Mouse (Mus musculus): ENCODE data around the gene Qpct. TPM values are rescaled to one million over a fixed set of nuclear protein-coding genes. Genes with fewer than 3 reads are reported as not detected.

The Qpct gene
- polyA plus RNA-seq (2015; fragmentation: Nextera tagmentation; extraction: Ambion mirVana): 7.3 and 8.6 TPM in 2 replicates

- Histone ChIP-seq H3K4me1 (peaks cover 8% of the 10 kb centered on the region; the same call in 1 of the 2 replicates), H3K9me3 (no peaks in the 10 kb centered on the region), H3K9ac (peak within 1 kb of the TSS; percentile 68), H3K4me3 (peak within 1 kb of the TSS; percentile 59), H3K4me2 (peak within 1 kb of the TSS; percentile 98), H3K27ac (no peak within 1 kb of the TSS), H3K36me3 (no peaks in the 10 kb centered on the region), H3K27me3 (peaks cover 28% of the 10 kb centered on the region)
- WGBS: 78% methylated on average over 4 of the region's 4 CpGs
- ATAC-seq (ENCODE audit: insufficient number of reproducible peaks, insufficient read depth, low FRiP score, low TSS enrichment, low read depth): no peak
Measured at GRCm38 (mm10) chr17:79051606-79052005, at the start of gene Qpct. TSS of gene Qpct (plus strand) at chr17:79051906.

GRCm38 (mm10) chr17:79013625-79014024 lies 38.1 kb upstream of the Qpct start:
- Histone ChIP-seq H3K27ac (no peak overlapping the region), H3K4me2 (no peak overlapping the region), H3K4me1 (peaks cover 13% of the 10 kb centered on the region), H3K9ac (no peak overlapping the region), H3K9me3 (no peaks in the 10 kb centered on the region), H3K36me3 (peaks cover 19% of the 10 kb centered on the region), H3K4me3 (no peak overlapping the region), H3K27me3 (no peaks in the 10 kb centered on the region)
- no peak for ATAC-seq (ENCODE audit: insufficient number of reproducible peaks, insufficient read depth, low FRiP score, low TSS enrichment, low read depth)
- WGBS: 79% methylated on average over 2 of the region's 2 CpGs

- Histone ChIP-seq H3K27ac (no peak overlapping the region), H3K36me3 (peaks cover 19% of the 10 kb centered on the region), H3K4me1 (peaks cover 22% of the 10 kb centered on the region), H3K4me2 (no peak overlapping the region), H3K9me3 (no peaks in the 10 kb centered on the region), H3K4me3 (no peak overlapping the region), H3K9ac (no peak overlapping the region), H3K27me3 (no peaks in the 10 kb centered on the region)
- no peak for ATAC-seq (ENCODE audit: insufficient number of reproducible peaks, insufficient read depth, low FRiP score, low TSS enrichment, low read depth)
- 92% methylated on average over 2 of the region's 2 CpGs for WGBS
Measured at GRCm38 (mm10) chr17:79014911-79015685, 36.6 kb upstream of the Qpct start.

GRCm38 (mm10) chr17:79015831-79016230 lies 35.9 kb upstream of the Qpct start:
- no peak overlapping the region for H3K27ac ChIP-seq
- ATAC-seq (ENCODE audit: insufficient number of reproducible peaks, insufficient read depth, low FRiP score, low TSS enrichment, low read depth): no peak
- H3K4me2 ChIP-seq: no peak overlapping the region
- peaks cover 22% of the 10 kb centered on the region for H3K4me1 ChIP-seq
- no peak overlapping the region for H3K9ac ChIP-seq
- 81% methylated on average over 10 of the region's 10 CpGs for WGBS
- no peaks in the 10 kb centered on the region for H3K9me3 ChIP-seq
- H3K4me3 ChIP-seq: no peak overlapping the region
- no peaks in the 10 kb centered on the region for H3K27me3 ChIP-seq
- H3K36me3 ChIP-seq: peaks cover 18% of the 10 kb centered on the region

GRCm38 (mm10) chr17:79018422-79018821 lies 33.3 kb upstream of the Qpct start:
- peak overlapping the region; percentile 79 for H3K4me2 ChIP-seq
- ATAC-seq (ENCODE audit: insufficient number of reproducible peaks, insufficient read depth, low FRiP score, low TSS enrichment, low read depth): no peak

GRCm38 (mm10) chr17:79019726-79020207 lies 31.9 kb upstream of the Qpct start:
- Histone ChIP-seq H3K27ac (peak overlapping the region; percentile 93), H3K27me3 (0 out of 2 replicates have a peak, but pooled peaks cover 5% of the 10 kb centered on the region), H3K9me3 (no peaks in the 10 kb centered on the region), H3K4me3 (peak overlapping the region; percentile 74), H3K4me1 (peaks cover 22% of the 10 kb centered on the region), H3K36me3 (no peaks in the 10 kb centered on the region), H3K9ac (peak overlapping the region; percentile 95), H3K4me2 (peak overlapping the region; percentile 79)
- ATAC-seq (ENCODE audit: insufficient number of reproducible peaks, insufficient read depth, low FRiP score, low TSS enrichment, low read depth): no peak
- WGBS: under 1% methylated on average over 18 of the region's 18 CpGs

More at GRCm38 (mm10) chr17:79018422-79018821, 33.3 kb upstream of the Qpct start:
- H3K4me1 ChIP-seq: peaks cover 22% of the 10 kb centered on the region
- H3K4me3 ChIP-seq: peak overlapping the region; percentile 26; the same call in 1 of the 2 replicates
- no peak overlapping the region for H3K27ac ChIP-seq
- H3K27me3 ChIP-seq: 0 out of 2 replicates have a peak, but pooled peaks cover 5% of the 10 kb centered on the region
- H3K9me3 ChIP-seq: no peaks in the 10 kb centered on the region
- H3K9ac ChIP-seq: no peak overlapping the region
- 45% methylated on average over 9 of the region's 9 CpGs for WGBS
- no peaks in the 10 kb centered on the region for H3K36me3 ChIP-seq

GRCm38 (mm10) chr17:79020208-79020983 lies 31.3 kb upstream of the Qpct start, which contains the start of gene Prkd3:
TSS of gene Prkd3 (minus strand) at chr17:79020816.
- Histone ChIP-seq H3K27me3 (0 out of 2 replicates have a peak, but pooled peaks cover 5% of the 10 kb centered on the region), H3K36me3 (no peaks in the 10 kb centered on the region), H3K4me2 (peak within 1 kb of the TSS; percentile 79), H3K4me3 (peak within 1 kb of the TSS; percentile 74), H3K27ac (peak within 1 kb of the TSS; percentile 93), H3K4me1 (peaks cover 22% of the 10 kb centered on the region), H3K9me3 (no peaks in the 10 kb centered on the region), H3K9ac (peak within 1 kb of the TSS; percentile 95)
- ATAC-seq (ENCODE audit: insufficient number of reproducible peaks, insufficient read depth, low FRiP score, low TSS enrichment, low read depth): peak; percentile 95
- WGBS: under 1% methylated on average over 72 of the region's 113 CpGs

- under 1% methylated on average over 24 of the region's 24 CpGs for WGBS
- H3K9ac ChIP-seq: peak overlapping the region; percentile 95
- peak; percentile 45; the same call in 1 of the 2 replicates for ATAC-seq (ENCODE audit: insufficient number of reproducible peaks, insufficient read depth, low FRiP score, low TSS enrichment, low read depth)
- H3K4me1 ChIP-seq: peaks cover 22% of the 10 kb centered on the region
- no peaks in the 10 kb centered on the region for H3K9me3 ChIP-seq
- peak overlapping the region; percentile 79 for H3K4me2 ChIP-seq
- H3K27ac ChIP-seq: no peak overlapping the region
- H3K36me3 ChIP-seq: no peaks in the 10 kb centered on the region
- peak overlapping the region; percentile 74 for H3K4me3 ChIP-seq
- H3K27me3 ChIP-seq: 0 out of 2 replicates have a peak, but pooled peaks cover 5% of the 10 kb centered on the region
Measured at GRCm38 (mm10) chr17:79020984-79021335, 30.7 kb upstream of the Qpct start.

- peaks cover 18% of the 10 kb centered on the region for H3K4me1 ChIP-seq
- no peak overlapping the region for H3K4me2 ChIP-seq
- H3K27ac ChIP-seq: no peak overlapping the region
- no peak overlapping the region for H3K9ac ChIP-seq
- H3K36me3 ChIP-seq: no peaks in the 10 kb centered on the region
- H3K27me3 ChIP-seq: 0 out of 2 replicates have a peak, but pooled peaks cover 5% of the 10 kb centered on the region
- no peak overlapping the region for H3K4me3 ChIP-seq
- no peak for ATAC-seq (ENCODE audit: insufficient number of reproducible peaks, insufficient read depth, low FRiP score, low TSS enrichment, low read depth)
- 24% methylated on average over 3 of the region's 3 CpGs for WGBS
- H3K9me3 ChIP-seq: no peaks in the 10 kb centered on the region
Measured at GRCm38 (mm10) chr17:79022746-79023145, 29.0 kb upstream of the Qpct start.

- whole genome bisulfite sequencing: 62% methylated on average over 4 of the region's 4 CpGs
- H3K4me1 ChIP-seq: peaks cover 3% of the 10 kb centered on the region; the same call in 1 of the 2 replicates
- no peak for ATAC-seq (ENCODE audit: insufficient number of reproducible peaks, insufficient read depth, low FRiP score, low TSS enrichment, low read depth)
- 0 out of 2 replicates have a peak, but pooled peaks cover 5% of the 10 kb centered on the region for H3K27me3 ChIP-seq
- H3K4me3 ChIP-seq: no peak overlapping the region
- H3K36me3 ChIP-seq: no peaks in the 10 kb centered on the region
- H3K9me3 ChIP-seq: no peaks in the 10 kb centered on the region
- no peak overlapping the region for H3K4me2 ChIP-seq
- H3K27ac ChIP-seq: no peak overlapping the region
- no peak overlapping the region for H3K9ac ChIP-seq
Measured at GRCm38 (mm10) chr17:79024544-79024943, 27.2 kb upstream of the Qpct start.

- 83% methylated on average over 3 of the region's 3 CpGs for WGBS
- Histone ChIP-seq H3K27me3 (no peaks in the 10 kb centered on the region), H3K36me3 (no peaks in the 10 kb centered on the region), H3K9me3 (no peaks in the 10 kb centered on the region), H3K4me3 (no peak overlapping the region), H3K27ac (no peak overlapping the region), H3K4me1 (no peaks in the 10 kb centered on the region), H3K9ac (no peak overlapping the region), H3K4me2 (no peak overlapping the region)
- no peak for ATAC-seq (ENCODE audit: insufficient number of reproducible peaks, insufficient read depth, low FRiP score, low TSS enrichment, low read depth)
Measured at GRCm38 (mm10) chr17:79029226-79029625, 22.5 kb upstream of the Qpct start.

Data from embryonic facial prominence, embryonic 13.5 days (tissue).